Mouse (Mus musculus): Measurements from ENCODE around the gene Mfap4. TPM values are rescaled to one million over a fixed set of nuclear protein-coding genes. Genes with fewer than 3 reads are reported as not detected.

Gene Mfap4
- 8.7 and 9.8 TPM in 2 replicates for polyA plus RNA-seq (2015; fragmentation: Nextera tagmentation; extraction: Ambion mirVana)

DNA sequence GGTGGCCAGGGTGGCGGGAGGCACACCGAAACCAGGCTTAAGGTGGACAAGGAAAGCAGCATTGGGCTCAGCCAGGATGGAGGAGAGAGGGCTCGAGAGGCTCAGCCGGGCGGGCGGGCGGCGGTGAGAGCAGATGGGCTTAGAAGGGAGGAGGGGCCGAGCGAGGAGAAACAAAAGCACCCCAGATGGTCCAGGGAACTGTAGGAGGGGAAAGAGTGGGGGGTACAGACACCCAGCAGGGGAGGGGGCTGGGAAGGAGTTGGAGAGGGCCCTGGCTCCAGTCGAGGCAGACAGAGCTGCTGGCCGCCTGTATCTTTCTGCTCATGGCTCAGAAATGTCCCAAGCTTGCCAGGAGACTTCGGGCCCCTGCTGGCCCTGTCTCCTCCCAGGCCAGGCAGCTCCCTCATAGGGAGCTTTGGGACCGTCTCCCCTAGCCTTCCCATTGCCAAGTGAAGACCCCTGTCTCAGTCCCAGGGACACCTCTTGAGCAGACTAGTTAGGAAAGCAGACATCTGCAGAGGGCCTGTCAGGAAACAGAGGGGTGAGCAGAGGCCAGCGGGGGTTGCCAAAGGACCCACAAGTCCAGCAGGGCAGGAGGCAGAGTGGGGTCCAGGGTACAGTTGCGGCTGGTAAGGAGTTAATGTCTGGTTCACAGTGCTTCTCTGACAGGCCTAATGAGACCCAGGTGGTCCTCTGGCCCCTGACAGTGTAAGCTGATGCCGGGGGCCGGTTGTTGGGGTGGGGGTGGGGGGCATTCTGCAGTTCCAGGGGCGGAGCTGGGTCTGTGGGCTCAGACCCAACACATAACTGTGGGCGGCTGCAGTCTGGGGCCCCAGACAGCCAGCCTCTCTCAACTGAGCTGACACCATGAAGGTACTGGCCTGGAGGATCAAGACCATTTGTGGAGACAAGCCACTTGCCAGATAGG lies at the start of gene Mfap4:
Gene Mfap4 (plus strand): TSS at position 819 of the 928 bp plus-strand sequence.
- 46% methylated on average over 20 of the region's 20 CpGs for WGBS (ENCODE audit: insufficient replicate concordance)
- H3K27ac ChIP-seq (replicated peaks) = no peak within 1 kb of the TSS
- no peaks in the 10 kb centered on the region for H3K4me1 ChIP-seq (replicated peaks)
- H3K9me3 ChIP-seq (replicated peaks) = no peaks in the 10 kb centered on the region
- H3K4me3 ChIP-seq (replicated peaks) = no peak within 1 kb of the TSS
- no peak within 1 kb of the TSS for H3K4me2 ChIP-seq
- H3K27me3 ChIP-seq = no peaks in the 10 kb centered on the region; the same call in 1 of the 2 replicates
- H3K36me3 ChIP-seq (replicated peaks) = peaks cover 16% of the 10 kb centered on the region
- no peak within 1 kb of the TSS for H3K9ac ChIP-seq
- ATAC-seq (ENCODE audit: insufficient read depth) = no peak

GRCm38 (mm10) chr11:61436298-61436697 lies 48.9 kb upstream of the Mfap4 start:
- Histone ChIP-seq H3K9ac (no peak overlapping the region), H3K4me1 (replicated peaks) (no peaks in the 10 kb centered on the region), H3K27me3 (peaks cover 11% of the 10 kb centered on the region), H3K36me3 (replicated peaks) (no peaks in the 10 kb centered on the region), H3K27ac (replicated peaks) (no peak overlapping the region), H3K4me2 (no peak overlapping the region), H3K9me3 (replicated peaks) (no peaks in the 10 kb centered on the region), H3K4me3 (replicated peaks) (no peak overlapping the region)
- WGBS (ENCODE audit: insufficient replicate concordance) = 36% methylated on average over 2 of the region's 2 CpGs
- ATAC-seq (ENCODE audit: insufficient read depth) = no peak

- no peak overlapping the region for H3K27ac ChIP-seq (replicated peaks)
Observed at GRCm38 (mm10) chr11:61439170-61439569, 46.1 kb upstream of the Mfap4 start.

DNA sequence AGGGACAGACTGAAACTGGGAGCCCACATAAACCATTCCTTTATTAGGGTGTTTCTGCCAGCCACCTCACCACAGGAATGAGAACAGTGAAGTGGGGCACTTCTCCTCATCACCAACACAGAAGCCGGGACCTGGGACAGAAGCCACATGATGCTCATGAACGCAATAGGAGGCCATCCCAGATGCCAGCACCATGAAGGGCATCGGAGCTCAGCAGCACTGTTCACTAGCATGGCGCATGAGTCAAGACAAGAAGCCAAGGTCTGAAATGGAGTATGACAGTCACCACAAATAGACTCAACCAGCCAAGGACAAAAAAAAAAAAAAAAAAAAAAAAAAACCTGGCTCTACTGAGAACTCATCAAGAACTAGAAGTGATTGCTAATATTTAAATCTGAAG lies 44.8 kb upstream of the Mfap4 start:
- H3K36me3 ChIP-seq (replicated peaks) = no peaks in the 10 kb centered on the region
- ATAC-seq (ENCODE audit: insufficient read depth) = no peak
- no peak overlapping the region for H3K27ac ChIP-seq (replicated peaks)
- H3K4me2 ChIP-seq = no peak overlapping the region
- H3K9me3 ChIP-seq (replicated peaks) = no peaks in the 10 kb centered on the region
- WGBS (ENCODE audit: insufficient replicate concordance) = 70% methylated on average over 4 of the region's 4 CpGs
- no peaks in the 10 kb centered on the region for H3K4me1 ChIP-seq (replicated peaks)
- peaks cover 7% of the 10 kb centered on the region; the same call in 1 of the 2 replicates for H3K27me3 ChIP-seq
- no peak overlapping the region for H3K9ac ChIP-seq
- no peak overlapping the region for H3K4me3 ChIP-seq (replicated peaks)

More at GRCm38 (mm10) chr11:61439170-61439569, 46.1 kb upstream of the Mfap4 start:
- H3K4me2 ChIP-seq = no peak overlapping the region
- no peaks in the 10 kb centered on the region for H3K4me1 ChIP-seq (replicated peaks)
- H3K9me3 ChIP-seq (replicated peaks) = no peaks in the 10 kb centered on the region
- H3K4me3 ChIP-seq (replicated peaks) = no peak overlapping the region
- H3K9ac ChIP-seq = no peak overlapping the region
- no peak for ATAC-seq (ENCODE audit: insufficient read depth)
- WGBS (ENCODE audit: insufficient replicate concordance) = 27% methylated on average over 3 of the region's 3 CpGs
- peaks cover 7% of the 10 kb centered on the region; the same call in 1 of the 2 replicates for H3K27me3 ChIP-seq
- H3K36me3 ChIP-seq (replicated peaks) = no peaks in the 10 kb centered on the region

GRCm38 (mm10) chr11:61441670-61442069 lies 43.6 kb upstream of the Mfap4 start:
- no peaks in the 10 kb centered on the region for H3K36me3 ChIP-seq (replicated peaks)
- no peaks in the 10 kb centered on the region for H3K9me3 ChIP-seq (replicated peaks)
- 66% methylated on average over 7 of the region's 7 CpGs for WGBS (ENCODE audit: insufficient replicate concordance)
- no peak overlapping the region for H3K27ac ChIP-seq (replicated peaks)
- H3K9ac ChIP-seq = no peak overlapping the region
- H3K27me3 ChIP-seq = no peaks in the 10 kb centered on the region
- no peaks in the 10 kb centered on the region for H3K4me1 ChIP-seq (replicated peaks)
- no peak overlapping the region for H3K4me2 ChIP-seq
- no peak for ATAC-seq (ENCODE audit: insufficient read depth)
- H3K4me3 ChIP-seq (replicated peaks) = no peak overlapping the region

GRCm38 (mm10) chr11:61443807-61444206 lies 41.4 kb upstream of the Mfap4 start:
- Histone ChIP-seq H3K4me2 (no peak overlapping the region), H3K9ac (no peak overlapping the region)
- WGBS (ENCODE audit: insufficient replicate concordance) = 66% methylated on average over 6 of the region's 6 CpGs

DNA sequence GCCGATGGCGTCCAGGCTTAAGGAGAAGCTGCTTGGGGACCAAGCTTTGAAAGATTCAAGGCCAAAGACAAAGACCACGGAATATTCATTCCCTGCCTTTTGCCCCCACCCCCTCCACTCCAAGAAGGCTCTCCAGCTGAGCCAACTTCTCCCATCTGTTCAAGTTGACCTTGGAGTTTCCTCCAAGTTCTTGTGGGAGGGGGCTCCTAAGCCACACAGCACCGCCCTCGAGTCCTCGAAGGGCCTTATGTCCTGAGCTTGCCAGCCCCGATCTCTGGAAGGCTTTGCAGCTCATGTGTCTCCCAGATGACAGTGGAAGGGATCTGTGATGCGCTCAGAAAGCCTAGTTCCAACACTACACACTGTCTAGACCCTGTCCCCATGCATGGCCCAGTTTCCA lies 37.9 kb upstream of the Mfap4 start:
- Histone ChIP-seq H3K27ac (replicated peaks) (no peak overlapping the region), H3K36me3 (replicated peaks) (no peaks in the 10 kb centered on the region), H3K4me2 (no peak overlapping the region), H3K27me3 (peaks cover 10% of the 10 kb centered on the region), H3K4me1 (replicated peaks) (no peaks in the 10 kb centered on the region), H3K4me3 (replicated peaks) (no peak overlapping the region), H3K9me3 (replicated peaks) (no peaks in the 10 kb centered on the region), H3K9ac (no peak overlapping the region)
- WGBS (ENCODE audit: insufficient replicate concordance) = 53% methylated on average over 8 of the region's 8 CpGs
- no peak for ATAC-seq (ENCODE audit: insufficient read depth)

More at GRCm38 (mm10) chr11:61443807-61444206, 41.4 kb upstream of the Mfap4 start:
- no peaks in the 10 kb centered on the region for H3K27me3 ChIP-seq
- H3K27ac ChIP-seq (replicated peaks) = no peak overlapping the region
- H3K9me3 ChIP-seq (replicated peaks) = no peaks in the 10 kb centered on the region
- no peak for ATAC-seq (ENCODE audit: insufficient read depth)
- no peak overlapping the region for H3K4me3 ChIP-seq (replicated peaks)
- no peaks in the 10 kb centered on the region for H3K4me1 ChIP-seq (replicated peaks)
- no peaks in the 10 kb centered on the region for H3K36me3 ChIP-seq (replicated peaks)

- no peak for ATAC-seq (ENCODE audit: insufficient read depth)
- 60% methylated on average over 5 of the region's 5 CpGs for WGBS (ENCODE audit: insufficient replicate concordance)
- Histone ChIP-seq H3K4me3 (replicated peaks) (no peak overlapping the region), H3K4me2 (no peak overlapping the region), H3K9me3 (replicated peaks) (no peaks in the 10 kb centered on the region), H3K27me3 (peaks cover 16% of the 10 kb centered on the region), H3K9ac (no peak overlapping the region), H3K27ac (replicated peaks) (no peak overlapping the region), H3K36me3 (replicated peaks) (no peaks in the 10 kb centered on the region), H3K4me1 (replicated peaks) (no peaks in the 10 kb centered on the region)
Observed at GRCm38 (mm10) chr11:61448041-61448440, 37.2 kb upstream of the Mfap4 start.

- H3K27me3 ChIP-seq = peaks cover 23% of the 10 kb centered on the region
- no peak overlapping the region for H3K4me3 ChIP-seq (replicated peaks)
- no peaks in the 10 kb centered on the region for H3K36me3 ChIP-seq (replicated peaks)
- no peaks in the 10 kb centered on the region for H3K4me1 ChIP-seq (replicated peaks)
- ATAC-seq (ENCODE audit: insufficient read depth) = no peak
- no peak overlapping the region for H3K9ac ChIP-seq
- WGBS (ENCODE audit: insufficient replicate concordance) = 69% methylated on average over 9 of the region's 9 CpGs
- H3K9me3 ChIP-seq (replicated peaks) = no peaks in the 10 kb centered on the region
- no peak overlapping the region for H3K4me2 ChIP-seq
- no peak overlapping the region for H3K27ac ChIP-seq (replicated peaks)
Observed at GRCm38 (mm10) chr11:61448599-61449225, 36.5 kb upstream of the Mfap4 start.

GRCm38 (mm10) chr11:61449499-61450292 lies 35.5 kb upstream of the Mfap4 start:
- no peak for ATAC-seq (ENCODE audit: insufficient read depth)
- Histone ChIP-seq H3K36me3 (replicated peaks) (no peaks in the 10 kb centered on the region), H3K27ac (replicated peaks) (no peak overlapping the region), H3K9ac (no peak overlapping the region), H3K4me2 (no peak overlapping the region), H3K27me3 (peaks cover 29% of the 10 kb centered on the region), H3K9me3 (replicated peaks) (no peaks in the 10 kb centered on the region), H3K4me3 (replicated peaks) (no peak overlapping the region), H3K4me1 (replicated peaks) (no peaks in the 10 kb centered on the region)
- 51% methylated on average over 24 of the region's 24 CpGs for WGBS (ENCODE audit: insufficient replicate concordance)

DNA sequence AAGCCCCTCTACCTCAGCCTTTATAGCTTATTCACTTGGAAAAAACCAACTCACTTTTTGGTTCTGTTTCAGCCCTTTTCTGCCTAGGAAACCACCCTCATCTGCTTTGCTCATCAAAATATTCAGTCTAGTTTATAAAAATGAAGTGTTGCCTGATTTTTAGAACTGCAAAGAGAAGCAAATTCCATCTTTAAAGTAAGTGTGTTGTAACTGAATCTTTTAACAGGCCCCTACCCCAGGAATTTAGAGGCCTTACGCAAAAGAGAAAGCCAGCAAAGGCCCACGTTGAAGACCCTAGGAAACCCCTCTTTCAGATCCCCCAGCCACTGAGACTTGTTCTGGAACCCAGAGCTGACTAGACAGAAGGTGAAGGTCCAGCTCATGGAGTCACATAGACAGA lies 21.2 kb upstream of the Mfap4 start:
- no peak for ATAC-seq (ENCODE audit: insufficient read depth)
- no peak overlapping the region for H3K4me3 ChIP-seq (replicated peaks)
- no peak overlapping the region for H3K9ac ChIP-seq
- H3K27ac ChIP-seq (replicated peaks) = no peak overlapping the region
- H3K36me3 ChIP-seq (replicated peaks) = no peaks in the 10 kb centered on the region
- H3K4me1 ChIP-seq (replicated peaks) = 0 out of 2 replicates have a peak, but pooled peaks cover 4% of the 10 kb centered on the region
- no peak overlapping the region for H3K4me2 ChIP-seq
- no peaks in the 10 kb centered on the region for H3K9me3 ChIP-seq (replicated peaks)
- WGBS (ENCODE audit: insufficient replicate concordance) = 49% methylated on average over 2 of the region's 2 CpGs
- H3K27me3 ChIP-seq = no peaks in the 10 kb centered on the region

Data from liver, embryonic 15.5 days (tissue).